Mouse (Mus musculus) adrenal gland, adult 18-20 months (tissue): ENCODE measurements around the gene Plagl1. TPM values are rescaled to one million over a fixed set of nuclear protein-coding genes. Genes with fewer than 3 reads are reported as not detected.
A peak's percentile ranks its signal among the peaks of the same experiment; 100 is the strongest.

ENCODE experiments used
- DNase-seq, 2 experiments: peaks; one replicate each; pipeline ENCODE4 v3.0.0; 2021 to 2022; ENCODE audit warnings: low spot score in 2 of 2
- total RNA-seq, 2 experiments: library from RNA; stranded (reverse); gene quantifications; 1 replicate in 1 of 2; 2 replicates in 1 of 2; pipeline ENCODE4 v1.2.3; 2021

The Plagl1 gene
- total RNA-seq, 2 experiments from 2014 or later = 7.5 to 11.8 TPM

- no peak for DNase-seq
These were observed 22.2 kb downstream of the Plagl1 start for GRCm38 (mm10) chr10:13082459-13082858.

GRCm38 (mm10) chr10:13090596-13091424, 30.5 kb downstream of the Plagl1 start:
- DNase-seq = peak; percentile 52 to 60

GRCm38 (mm10) chr10:13092996-13093395, 32.7 kb downstream of the Plagl1 start:
- DNase-seq = no peak

- no peak for DNase-seq
These were observed 38.6 kb downstream of the Plagl1 start for GRCm38 (mm10) chr10:13098895-13099294.

DNA sequence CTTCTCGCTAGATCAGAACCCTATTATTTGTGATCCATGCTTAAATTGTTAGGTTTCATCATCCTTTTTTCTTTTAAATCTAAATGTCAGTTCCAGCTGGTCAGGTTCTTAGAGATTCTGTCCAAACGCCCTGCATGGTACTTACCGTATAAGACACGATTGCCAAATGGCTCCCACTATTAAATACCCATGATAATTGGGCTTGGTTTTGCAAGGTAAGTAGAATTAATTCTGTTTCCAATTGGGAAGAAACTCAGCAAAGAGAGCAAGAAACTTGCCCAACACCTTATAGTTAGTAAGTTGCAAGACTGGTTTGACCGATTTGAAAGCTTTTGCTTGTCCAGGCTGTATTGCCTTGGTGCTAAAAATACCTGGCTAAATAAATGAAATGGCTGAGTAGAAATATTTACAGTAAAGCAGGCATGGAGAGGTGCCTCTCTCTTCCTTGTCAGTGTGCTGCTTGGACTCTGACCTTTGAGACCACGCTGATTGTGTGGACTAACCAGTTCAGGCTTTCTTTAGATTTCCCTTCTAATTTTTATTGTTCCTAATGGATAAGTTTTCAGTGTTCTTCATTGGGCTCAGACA, 39.9 kb downstream of the Plagl1 start:
- DNase-seq = no peak

DNA sequence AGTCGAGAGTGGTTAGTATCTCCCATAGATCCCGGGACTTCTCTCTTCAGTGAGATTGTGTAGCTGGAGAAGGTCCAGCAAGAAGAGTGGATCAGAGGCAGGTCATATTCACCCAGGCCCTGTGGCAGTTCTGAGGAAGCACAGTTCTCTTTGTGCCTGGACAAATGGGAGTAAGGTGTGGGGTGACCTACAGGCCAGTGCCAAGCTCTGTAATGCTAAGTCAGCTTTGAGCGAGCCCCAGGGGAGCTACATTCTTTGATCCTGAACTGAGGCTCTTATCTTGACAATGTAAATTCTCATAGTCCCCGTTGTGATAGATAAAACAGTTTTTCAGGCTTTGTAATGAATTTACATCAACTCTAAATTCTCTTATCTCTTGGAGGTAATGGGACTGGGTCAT, 42.1 kb downstream of the Plagl1 start:
- DNase-seq = no peak

GRCm38 (mm10) chr10:13103838-13104237, 43.5 kb downstream of the Plagl1 start:
- DNase-seq = no peak

DNA sequence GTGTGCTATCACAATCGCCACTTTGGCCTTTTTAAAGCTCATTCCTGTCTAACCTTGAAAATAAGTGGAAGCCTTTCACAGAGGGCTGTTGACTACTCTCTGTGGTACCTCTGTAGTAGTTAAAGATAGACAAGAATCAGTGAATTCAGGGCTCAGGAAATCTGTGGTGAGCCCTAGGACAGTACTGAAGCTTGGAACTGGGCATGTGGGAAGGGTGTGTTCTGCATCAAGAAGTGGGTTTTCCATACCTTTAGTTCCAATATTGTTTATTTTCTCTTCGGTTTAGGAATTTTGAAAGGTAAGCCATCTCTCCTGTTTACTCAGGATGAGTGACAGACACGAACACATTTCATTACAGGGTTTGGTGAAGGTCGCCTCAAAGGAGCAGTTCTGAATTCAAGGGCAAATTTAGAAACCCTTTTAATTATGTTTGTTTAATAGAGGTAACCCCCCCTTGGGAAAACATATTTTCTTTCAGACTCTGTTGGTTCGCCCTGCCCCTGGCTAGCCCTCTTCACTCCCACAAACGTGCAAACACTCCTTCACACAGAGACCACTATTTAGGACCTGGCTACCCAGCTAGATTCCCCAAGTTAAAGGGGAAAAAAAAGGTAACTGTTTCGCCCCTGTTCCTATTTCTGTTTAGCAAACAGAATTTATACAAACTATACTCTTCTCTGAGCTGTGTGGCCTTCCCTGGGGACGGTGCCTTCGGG, 46.8 kb downstream of the Plagl1 start:
- no peak for DNase-seq

DNA sequence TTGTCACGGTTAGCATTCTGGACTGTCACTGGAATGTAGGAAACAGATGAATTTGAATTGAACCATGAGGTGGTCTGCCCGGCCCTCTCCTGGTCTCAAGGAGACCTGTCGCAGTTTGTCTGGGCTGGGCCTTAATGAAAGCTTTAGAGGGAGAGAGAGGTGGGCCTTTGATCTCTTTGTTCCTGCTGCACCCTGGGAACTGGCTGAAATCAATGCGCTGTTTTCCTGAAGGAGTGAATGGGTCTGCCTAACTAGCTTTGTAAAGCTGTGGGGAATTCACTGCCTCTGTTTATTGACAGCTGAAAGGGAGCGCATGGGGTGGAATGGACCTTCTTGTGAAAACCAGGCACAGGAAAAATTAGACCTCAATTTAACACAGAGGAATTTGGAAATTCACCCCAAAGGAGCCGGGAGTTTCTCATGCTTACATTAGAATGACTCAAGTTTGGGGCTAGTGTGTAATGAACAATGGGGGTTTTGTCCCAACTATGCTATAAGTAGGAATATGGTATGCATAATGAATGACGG, 47.8 kb downstream of the Plagl1 start:
- no peak for DNase-seq

DNA sequence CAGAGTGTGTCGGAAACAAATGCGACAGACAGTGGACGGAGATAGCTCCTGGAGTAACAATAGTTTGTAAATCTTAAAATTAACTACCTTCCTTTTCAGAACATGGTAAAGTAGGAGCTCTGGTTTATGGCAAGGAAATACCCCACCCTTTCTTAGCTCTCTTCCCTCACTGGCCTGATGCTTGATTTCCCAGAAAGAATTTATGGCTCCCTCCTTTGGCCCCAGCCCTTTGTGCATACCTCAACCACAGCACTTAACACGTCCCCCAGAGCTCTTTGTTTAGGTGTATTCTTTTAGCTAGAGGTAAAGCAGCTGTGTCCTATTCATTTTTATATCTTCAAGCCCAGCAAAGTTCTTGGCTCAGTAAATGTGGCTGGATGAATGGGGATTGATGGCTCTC, 48.5 kb downstream of the Plagl1 start:
- DNase-seq = no peak

DNA sequence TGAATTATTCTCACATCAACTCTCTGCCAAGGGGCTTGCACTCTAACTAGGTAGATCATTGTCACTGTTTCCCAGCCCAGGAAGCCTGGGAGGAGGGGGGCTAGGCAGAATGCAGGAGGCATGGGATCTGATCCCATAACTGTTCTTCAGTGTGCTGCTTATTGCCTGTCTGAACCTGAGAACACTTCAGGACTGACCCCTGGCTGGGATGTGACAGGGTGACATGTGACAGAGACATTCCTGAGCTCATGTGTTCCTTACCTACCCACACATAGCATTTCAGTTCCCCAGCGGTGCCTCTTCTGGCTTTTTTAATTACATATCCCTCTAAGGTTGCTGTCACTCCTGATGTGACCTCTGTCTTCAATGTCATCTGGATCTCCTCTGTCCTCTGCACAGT, 49.5 kb downstream of the Plagl1 start:
- no peak for DNase-seq

GRCm38 (mm10) chr10:13112849-13113248, 52.5 kb downstream of the Plagl1 start:
- DNase-seq = no peak

DNA sequence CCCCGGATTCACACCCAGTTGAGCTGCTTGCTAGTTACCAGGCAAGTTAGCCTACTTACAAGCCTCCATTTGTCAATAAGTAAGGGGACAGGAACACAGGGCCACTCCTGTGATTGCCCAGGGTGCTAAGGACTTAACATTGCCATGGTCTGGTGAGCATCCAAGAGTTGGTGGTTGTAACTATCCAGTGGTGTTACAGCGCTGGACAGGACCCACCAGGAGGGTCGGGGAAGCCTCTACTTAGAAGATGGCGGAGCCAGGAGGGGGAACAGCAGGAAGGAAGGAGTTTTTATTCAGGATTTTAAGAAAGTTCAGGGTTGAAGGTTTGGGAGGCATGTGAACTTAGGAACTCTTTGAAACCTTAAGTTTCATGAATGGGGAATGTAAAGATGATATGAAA, 53.3 kb downstream of the Plagl1 start:
- no peak for DNase-seq

GRCm38 (mm10) chr10:13115030-13115429, 54.7 kb downstream of the Plagl1 start:
- DNase-seq = no peak

- DNase-seq = no peak
These were observed 56.7 kb downstream of the Plagl1 start for GRCm38 (mm10) chr10:13116706-13117665.

- no peak for DNase-seq
These were observed 57.9 kb downstream of the Plagl1 start for GRCm38 (mm10) chr10:13118024-13118769.

DNA sequence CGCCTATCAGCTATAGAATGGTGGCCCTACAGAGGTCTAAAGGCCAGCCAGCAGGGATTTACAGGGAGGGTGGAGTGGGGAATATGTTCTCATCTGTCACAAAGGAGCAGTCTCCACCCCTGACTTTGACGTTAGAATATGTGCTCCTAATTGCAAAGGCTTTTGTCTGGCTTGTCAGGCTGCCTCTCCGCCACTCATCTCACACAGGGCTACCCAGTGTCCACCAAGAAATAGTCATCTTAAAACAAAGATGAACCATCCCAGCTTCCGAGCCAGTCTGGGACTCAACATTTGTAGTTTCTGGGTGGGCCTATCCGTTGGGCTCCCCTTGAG, 58.4 kb downstream of the Plagl1 start:
- DNase-seq = no peak

- DNase-seq = no peak
These were observed 59.0 kb downstream of the Plagl1 start for GRCm38 (mm10) chr10:13119300-13119699.

- no peak for DNase-seq
These were observed 65.5 kb downstream of the Plagl1 start for GRCm38 (mm10) chr10:13125811-13126210.

- no peak for DNase-seq
These were observed 67.0 kb downstream of the Plagl1 start for GRCm38 (mm10) chr10:13127335-13127734.
